Mouse (Mus musculus) layer of hippocampus, adult 6 months (tissue): ENCODE measurements around the gene Iqgap2. TPM values are rescaled to one million over a fixed set of nuclear protein-coding genes. Genes with fewer than 3 reads are reported as not detected.

Source experiments
- long read RNA-seq, 2 experiments: library from polyadenylated mRNA; unstranded; transcript quantifications; one replicate each; pipeline ENCODE4 v2.0.0; 2019 to 2020
- polyA plus RNA-seq: library from polyadenylated mRNA; unstranded; fragments of <200 nt; fragmentation: Nextera tagmentation; gene quantifications from 2 replicates; pipeline ENCODE4 v1.2.3, GENCODE M21; 2021

The Iqgap2 gene
- polyA plus RNA-seq: 5.5 and 6.3 TPM in 2 replicates
- long read RNA-seq, experiment 1, partial matches to known transcripts: 13 of 18 reads
- long read RNA-seq, experiment 1, other reads (novel, unspliced or antisense): 5 of 18 reads
- long read RNA-seq, experiment 2, full-length matches to known transcripts: 7 of 50 reads
- long read RNA-seq, experiment 2, partial matches to known transcripts: 33 of 50 reads
- long read RNA-seq, experiment 2, other reads (novel, unspliced or antisense): 10 of 50 reads

DNA sequence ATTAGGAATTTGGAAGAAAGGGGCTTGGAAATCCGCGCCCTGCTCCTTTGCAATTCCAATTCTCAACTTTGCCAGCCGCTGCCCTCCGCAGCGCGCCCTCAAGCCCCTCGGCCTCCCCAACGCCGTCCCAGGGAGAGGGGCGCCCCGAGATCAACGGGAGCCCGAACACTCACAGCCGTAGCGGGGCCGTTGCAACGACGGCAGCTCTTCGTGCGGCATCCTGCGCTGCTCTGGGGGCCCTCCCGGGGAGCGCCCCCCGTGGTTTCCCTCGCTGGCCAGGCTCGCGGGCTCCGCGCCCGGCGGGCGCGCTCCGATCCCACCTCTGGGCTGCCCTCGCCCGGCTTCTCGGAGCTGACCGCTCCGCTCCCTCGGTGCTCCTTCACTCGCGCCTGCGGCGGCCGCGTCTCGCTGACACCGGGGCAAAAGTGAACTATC, at the start of gene Iqgap2:
Iqgap2 (minus strand) TSS at position 432 of the 435 bp plus-strand sequence.

DNA sequence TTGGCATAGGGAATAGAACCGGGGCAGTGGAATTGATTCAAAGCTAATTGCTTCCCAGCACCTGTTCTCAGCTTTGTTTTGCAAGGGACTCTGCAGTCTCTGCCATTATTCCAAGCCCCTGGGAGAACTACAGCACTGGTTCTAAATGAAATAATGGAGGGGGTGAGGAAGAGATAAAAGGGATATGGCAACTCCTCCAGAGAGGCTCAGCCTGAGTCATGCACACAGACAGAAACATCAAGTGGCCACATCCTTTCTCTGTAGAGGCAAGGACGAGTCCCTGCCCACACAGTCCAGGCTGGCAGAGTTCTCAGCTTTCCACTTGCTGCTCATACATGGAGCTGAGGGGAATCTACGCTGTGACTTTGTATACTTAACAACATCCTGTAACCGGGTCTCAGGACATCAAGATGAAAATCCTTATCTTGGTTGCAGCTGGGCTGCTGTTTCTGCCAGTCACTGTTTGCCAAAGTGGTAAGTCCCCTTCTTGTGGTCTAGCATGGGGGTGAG, 195.0 kb downstream of the Iqgap2 start, which contains the start of gene F2rl2:
F2rl2 (plus strand) TSS at position 200 of the 510 bp plus-strand sequence.

DNA sequence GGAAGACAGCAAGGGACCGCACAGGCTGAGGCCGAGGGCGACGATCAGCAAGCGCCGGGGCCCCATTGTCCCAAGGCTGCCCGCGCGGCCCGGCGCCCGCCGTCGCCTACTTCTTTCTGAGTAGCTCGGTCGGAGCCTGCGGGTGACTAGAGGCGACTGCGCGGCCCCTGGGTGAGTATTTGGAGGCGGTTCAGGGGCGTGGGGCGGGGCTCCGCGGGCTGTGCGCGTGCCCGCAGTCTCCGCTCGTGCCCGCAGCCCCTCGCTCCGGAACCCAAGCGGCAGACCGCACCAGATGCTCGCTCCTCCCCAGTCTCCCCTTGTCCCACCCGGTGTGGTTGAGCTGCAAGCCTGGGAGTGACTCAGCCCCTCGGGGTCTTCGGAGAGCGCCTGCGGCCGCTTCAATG, 273.4 kb downstream of the Iqgap2 start, which contains the start of gene F2r:
F2r (minus strand) TSS at position 179 of the 404 bp plus-strand sequence.

Other genes with a start within 250 kb of the Iqgap2 start
- 0.19 and 0.36 TPM in 2 replicates for gene F2rl2, start 195.1 kb downstream of the Iqgap2 start, polyA plus RNA-seq
- gene Gm20075, start 189.5 kb upstream of the Iqgap2 start, polyA plus RNA-seq: 5.9 and 6.2 TPM in 2 replicates
- gene Gm17190, start 190.1 kb upstream of the Iqgap2 start, polyA plus RNA-seq: not detected in 2 replicates
- gene Sv2c, start 240.7 kb upstream of the Iqgap2 start, polyA plus RNA-seq: 3.0 and 4.0 TPM in 2 replicates